Mouse (Mus musculus) MEL (cell line): ENCODE data around the gene Nt5dc3.

Source experiments
- CTCF ChIP-seq, 3 experiments: IDR thresholded peaks in 2 of 3; conservative IDR thresholded peaks in 1 of 3; 2 replicates each; pipeline ENCODE4 v1.5.1; 2011 to 2012; ENCODE audit warnings: low read length in 3 of 3, low read depth in 2 of 3, mild to moderate bottlenecking in 2 of 3, improper control_type of control experiment in 1 of 3, inconsistent platforms in 1 of 3, mixed read lengths in 1 of 3, moderate library complexity in 1 of 3; ENCODE audit not compliant: control insufficient read depth in 1 of 3, insufficient read depth in 1 of 3, poor library complexity in 1 of 3, severe bottlenecking in 1 of 3
- GATA1 ChIP-seq: IDR thresholded peaks from 2 replicates; pipeline ENCODE4 v1.6.1; 2011; ENCODE audit warnings: low read depth, low read length, improper control_type of control experiment
- RAD21 ChIP-seq: IDR thresholded peaks from 2 replicates; pipeline ENCODE4 v1.6.1; 2011; ENCODE audit warnings: mild to moderate bottlenecking, low read depth, low read length, improper control_type of control experiment
- ZC3H11A ChIP-seq: IDR thresholded peaks from 2 replicates; pipeline ENCODE4 v1.6.1; 2012; ENCODE audit warnings: low read depth, mild to moderate bottlenecking, inconsistent platforms, low read length, improper control_type of control experiment

GRCm38 (mm10) chr10:86872591-86872990 is 93.8 kb downstream of the Nt5dc3 start:
- no peak for TF ChIP-seq GATA1
- no peak for TF ChIP-seq CTCF (IDR thresholded peaks at IDR 0.05 in 2 of 3, conservative IDR thresholded peaks at IDR 0.05 in 1 of 3; ENCODE audit: control insufficient read depth in 1 of 3, insufficient read depth in 1 of 3, low read depth in 2 of 3, low read length in 3 of 3, poor library complexity in 1 of 3, severe bottlenecking in 1 of 3)
- TF ChIP-seq RAD21 = no peak
- no peak for TF ChIP-seq ZC3H11A
